Mouse (Mus musculus): ENCODE data around the gene Smc5. TPM values are rescaled to one million over a fixed set of nuclear protein-coding genes. Genes with fewer than 3 reads are reported as not detected.

Smc5 gene
- polyA plus RNA-seq, 1 experiment from 2014 or later = 27.9 TPM

DNA sequence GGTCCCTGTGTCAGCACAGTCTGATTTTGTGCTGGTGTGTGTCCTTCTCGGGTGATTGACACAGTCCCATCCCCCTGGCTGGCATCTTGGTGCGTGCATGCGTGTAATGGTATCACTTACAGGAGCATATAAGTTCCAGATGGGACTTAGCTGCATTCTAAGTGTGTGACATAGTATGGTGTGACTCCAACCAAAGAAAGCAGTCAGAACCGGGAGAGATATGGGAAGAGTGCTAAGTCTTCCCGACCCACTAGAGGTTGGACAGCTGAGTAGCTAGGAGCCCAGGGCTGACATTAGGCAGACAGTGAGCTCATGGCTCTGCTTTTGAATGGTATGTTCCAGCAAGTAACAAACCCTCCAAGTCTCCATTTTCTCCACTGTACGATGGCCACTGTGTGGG lies 110.8 kb downstream of the Smc5 start:
- Histone ChIP-seq H3K27ac (replicated peaks in 1 of 2; ENCODE audit: control insufficient read depth in 1 of 2, insufficient read depth in 1 of 2, low read depth in 2 of 2, low read length in 2 of 2) (no peak overlapping the region), H3K27me3 (ENCODE audit: control insufficient read depth, insufficient read depth, low read length) (no peaks in the 10 kb centered on the region), H3K4me2 (ENCODE audit: low read length) (no peak overlapping the region), H3K9me3 (ENCODE audit: control insufficient read depth, low read length) (no peaks in the 10 kb centered on the region), H3K4me1 (ENCODE audit: control insufficient read depth in 2 of 2, insufficient read depth in 2 of 2, low read length in 2 of 2) (peaks cover 0 to 11% of the 10 kb centered on the region in 2 experiments; a peak in 2 of 4 replicates), H3K4me3 (ENCODE audit: control insufficient read depth in 1 of 2, insufficient read depth in 1 of 2, low read depth in 1 of 2, low read length in 2 of 2) (no peak overlapping the region), H3K36me3 (ENCODE audit: control insufficient read depth, insufficient read depth, low read length) (no peaks in the 10 kb centered on the region), H3K9ac (ENCODE audit: low read length) (no peak overlapping the region)
- 53% methylated on average over 6 of the region's 6 CpGs for WGBS
- no peak; the same call in 1 of the 2 replicates for ATAC-seq (ENCODE audit: insufficient number of reproducible peaks, insufficient read depth, low FRiP score, low read depth)

DNA sequence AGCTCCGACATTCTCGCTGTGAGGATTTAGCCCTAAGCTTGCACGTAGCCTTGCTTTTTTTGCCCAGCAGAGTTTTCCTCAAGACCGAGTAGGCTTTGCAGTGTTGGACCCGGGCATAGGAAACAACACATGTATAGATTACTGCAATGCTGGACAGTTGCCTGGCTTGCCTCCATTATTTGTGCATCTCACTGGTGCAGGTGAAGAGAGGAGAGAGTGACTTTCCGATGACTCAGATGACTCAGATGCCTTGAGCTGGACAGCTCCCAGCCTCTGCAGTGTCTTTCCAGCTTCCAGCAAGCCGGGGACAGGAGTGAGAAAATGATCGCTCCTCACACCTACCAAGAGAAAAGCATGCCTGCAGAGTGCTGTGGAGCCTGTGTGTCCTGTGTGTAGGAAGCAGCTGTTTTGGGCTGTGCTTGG lies 111.3 kb downstream of the Smc5 start:
- Histone ChIP-seq H3K9ac (ENCODE audit: low read length) (no peak overlapping the region), H3K9me3 (ENCODE audit: control insufficient read depth, low read length) (no peaks in the 10 kb centered on the region), H3K4me1 (ENCODE audit: control insufficient read depth in 2 of 2, insufficient read depth in 2 of 2, low read length in 2 of 2) (peaks cover 0 to 11% of the 10 kb centered on the region in 2 experiments; a peak in 2 of 4 replicates), H3K4me2 (ENCODE audit: low read length) (0 out of 2 replicates have a peak overlapping the region, but pooled peaks have one; percentile 32), H3K27ac (replicated peaks in 1 of 2; ENCODE audit: control insufficient read depth in 1 of 2, insufficient read depth in 1 of 2, low read depth in 2 of 2, low read length in 2 of 2) (no peak overlapping the region), H3K4me3 (ENCODE audit: control insufficient read depth in 1 of 2, insufficient read depth in 1 of 2, low read depth in 1 of 2, low read length in 2 of 2) (no peak overlapping the region), H3K27me3 (ENCODE audit: control insufficient read depth, insufficient read depth, low read length) (no peaks in the 10 kb centered on the region), H3K36me3 (ENCODE audit: control insufficient read depth, insufficient read depth, low read length) (no peaks in the 10 kb centered on the region)
- 14% methylated on average over 8 of the region's 8 CpGs for WGBS
- ATAC-seq (ENCODE audit: insufficient number of reproducible peaks, insufficient read depth, low FRiP score, low read depth) = no peak

- WGBS = 69% methylated on average over 10 of the region's 10 CpGs
- Histone ChIP-seq H3K36me3 (ENCODE audit: control insufficient read depth, insufficient read depth, low read length) (no peaks in the 10 kb centered on the region), H3K4me2 (ENCODE audit: low read length) (no peak overlapping the region), H3K27ac (replicated peaks in 1 of 2; ENCODE audit: control insufficient read depth in 1 of 2, insufficient read depth in 1 of 2, low read depth in 2 of 2, low read length in 2 of 2) (no peak overlapping the region), H3K4me1 (ENCODE audit: control insufficient read depth in 2 of 2, insufficient read depth in 2 of 2, low read length in 2 of 2) (peaks cover 0 to 11% of the 10 kb centered on the region in 2 experiments; a peak in 2 of 4 replicates), H3K9me3 (ENCODE audit: control insufficient read depth, low read length) (no peaks in the 10 kb centered on the region), H3K27me3 (ENCODE audit: control insufficient read depth, insufficient read depth, low read length) (no peaks in the 10 kb centered on the region), H3K9ac (ENCODE audit: low read length) (no peak overlapping the region), H3K4me3 (ENCODE audit: control insufficient read depth in 1 of 2, insufficient read depth in 1 of 2, low read depth in 1 of 2, low read length in 2 of 2) (no peak overlapping the region)
- no peak for ATAC-seq (ENCODE audit: insufficient number of reproducible peaks, insufficient read depth, low FRiP score, low read depth)
Measured at GRCm38 (mm10) chr19:23159780-23160395, 113.8 kb downstream of the Smc5 start.

Other genes with a start within 250 kb of the Smc5 start
- 1.7 and 1.8 TPM in 2 replicates for gene Klf9, start 132.7 kb downstream of the Smc5 start, polyA plus RNA-seq (2014; fragmentation: Nextera tagmentation; extraction: Ambion mirVana)
- gene Mamdc2, start 174.5 kb upstream of the Smc5 start, polyA plus RNA-seq (2014; fragmentation: Nextera tagmentation; extraction: Ambion mirVana) = 1.2 and 1.7 TPM in 2 replicates